ENCODE assay signal across 32 mouse cellular contexts in the genomic region with DNA sequence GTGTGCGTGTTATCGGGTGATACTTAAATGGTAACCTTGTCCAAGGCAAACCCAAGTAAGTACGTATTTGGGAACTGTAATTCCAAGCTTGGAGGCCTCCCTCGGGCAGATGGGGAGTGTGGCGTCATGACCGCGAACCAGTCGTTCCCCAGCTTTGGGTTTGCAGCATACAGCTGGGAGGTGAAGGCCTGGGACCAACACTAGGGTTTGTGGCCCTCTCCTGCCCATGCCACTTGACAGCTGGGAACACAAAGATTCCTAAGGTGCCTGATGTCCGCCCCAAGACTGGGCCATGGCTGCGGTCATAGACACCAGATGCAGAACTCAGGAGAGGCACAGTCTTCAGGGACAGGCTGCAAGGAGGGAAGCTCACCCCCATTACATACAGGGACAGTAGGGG. TPM values are rescaled to one million over a fixed set of nuclear protein-coding genes. Genes with fewer than 3 reads are reported as not detected.
DNase-seq lines count a peak whose midpoint lies in the region; ATAC-seq lines count a peak whose summit lies in the region.
"Had no signal": no experiment of that assay in that cellular context is flagged by ENCODE, and none has a peak within 500 bp of the region (broad histone marks: within the 10 kb centered on the region; RNA-seq: fewer than 3 reads in every experiment).

No protein-coding gene starts in this region.

- H3K27ac ChIP-seq in embryonic facial prominence, embryonic 15.5 days (replicated peaks), result no peak overlapping the region
- H3K27ac ChIP-seq in embryonic facial prominence, embryonic 10.5 days (replicated peaks), result no peak overlapping the region
- peak overlapping the region; percentile 81 for H3K27ac ChIP-seq in forebrain, embryonic 12.5 days
- H3K27ac ChIP-seq in forebrain, embryonic 13.5 days, result no peak overlapping the region
- H3K27ac ChIP-seq in midbrain, embryonic 11.5 days (ENCODE audit: low read depth, low read length), result no peak overlapping the region
- H3K27ac ChIP-seq in midbrain, embryonic 16.5 days (ENCODE audit: low read length), result no peak overlapping the region
- H3K27ac ChIP-seq: gastrocnemius, adult 2 months; heart, adult 2 months; hindbrain, embryonic 13.5 days; hindbrain, postnatal 0 days had no signal

- H3K36me3 ChIP-seq in embryonic facial prominence, embryonic 15.5 days, result no peaks in the 10 kb centered on the region
- H3K36me3 ChIP-seq in embryonic facial prominence, embryonic 10.5 days (replicated peaks), result no peaks in the 10 kb centered on the region
- no peaks in the 10 kb centered on the region for H3K36me3 ChIP-seq in forebrain, embryonic 12.5 days (replicated peaks)
- H3K36me3 ChIP-seq in forebrain, embryonic 13.5 days (ENCODE audit: poor library complexity, severe bottlenecking), result no peaks in the 10 kb centered on the region
- no peaks in the 10 kb centered on the region for H3K36me3 ChIP-seq in midbrain, embryonic 11.5 days (ENCODE audit: control insufficient read depth, insufficient read depth, low read length)
- H3K36me3 ChIP-seq in midbrain, embryonic 16.5 days (ENCODE audit: control insufficient read depth, insufficient read depth, low read length), result no peaks in the 10 kb centered on the region
- H3K36me3 ChIP-seq: hindbrain, embryonic 13.5 days had no signal

- H3K27me3 ChIP-seq in embryonic facial prominence, embryonic 15.5 days, result no peaks in the 10 kb centered on the region; the same call in 1 of the 2 replicates
- peaks cover 43% of the 10 kb centered on the region for H3K27me3 ChIP-seq in embryonic facial prominence, embryonic 10.5 days (replicated peaks; ENCODE audit: low read depth, poor library complexity, severe bottlenecking)
- H3K27me3 ChIP-seq in forebrain, embryonic 12.5 days, result no peaks in the 10 kb centered on the region
- no peaks in the 10 kb centered on the region for H3K27me3 ChIP-seq in forebrain, embryonic 13.5 days
- no peaks in the 10 kb centered on the region; the same call in 1 of the 2 replicates for H3K27me3 ChIP-seq in midbrain, embryonic 11.5 days (ENCODE audit: control insufficient read depth, insufficient read depth, low read length)
- H3K27me3 ChIP-seq in midbrain, embryonic 16.5 days (ENCODE audit: control insufficient read depth, insufficient read depth, low read depth, low read length), result no peaks in the 10 kb centered on the region

- H3K4me3 ChIP-seq in embryonic facial prominence, embryonic 15.5 days (replicated peaks), result no peak overlapping the region
- H3K4me3 ChIP-seq in embryonic facial prominence, embryonic 10.5 days, result no peak overlapping the region
- H3K4me3 ChIP-seq in forebrain, embryonic 12.5 days (replicated peaks), result no peak overlapping the region
- H3K4me3 ChIP-seq in forebrain, embryonic 13.5 days, result no peak overlapping the region
- no peak overlapping the region for H3K4me3 ChIP-seq in midbrain, embryonic 11.5 days (ENCODE audit: low read depth, low read length)
- no peak overlapping the region for H3K4me3 ChIP-seq in midbrain, embryonic 16.5 days (ENCODE audit: low read depth, low read length)
- H3K4me3 ChIP-seq: gastrocnemius, adult 2 months; heart, adult 2 months; hindbrain, embryonic 13.5 days had no signal

- 0 out of 2 replicates have a peak, but pooled peaks have one; percentile 5 for ATAC-seq in embryonic facial prominence, embryonic 15.5 days (ENCODE audit: insufficient number of reproducible peaks, low FRiP score, low TSS enrichment, low read depth)
- ATAC-seq in forebrain, embryonic 12.5 days (ENCODE audit: low FRiP score), result no peak
- ATAC-seq in forebrain, embryonic 13.5 days, result no peak
- ATAC-seq in midbrain, embryonic 11.5 days (ENCODE audit: low FRiP score), result no peak
- no peak for ATAC-seq in midbrain, embryonic 16.5 days
- ATAC-seq: activated CD4-positive, CD25-positive, alpha-beta regulatory T cell, adult 4 months; hindbrain, postnatal 0 days; inflammation-experienced regulatory T-cells, adult 6 months; intestine, embryonic 16.5 days had no signal

- H3K4me1 ChIP-seq in embryonic facial prominence, embryonic 15.5 days, result peaks cover 4% of the 10 kb centered on the region; the same call in 1 of the 2 replicates
- H3K4me1 ChIP-seq in embryonic facial prominence, embryonic 10.5 days, result peaks cover 20% of the 10 kb centered on the region
- peaks cover 39% of the 10 kb centered on the region for H3K4me1 ChIP-seq in forebrain, embryonic 12.5 days
- H3K4me1 ChIP-seq in forebrain, embryonic 13.5 days, result peaks cover 39% of the 10 kb centered on the region
- peaks cover 19% of the 10 kb centered on the region for H3K4me1 ChIP-seq in midbrain, embryonic 11.5 days (ENCODE audit: control insufficient read depth, insufficient read depth, low read length)
- H3K4me1 ChIP-seq in midbrain, embryonic 16.5 days (ENCODE audit: control insufficient read depth, insufficient read depth, low read length), result no peaks in the 10 kb centered on the region

- no peak for DNase-seq in embryonic facial prominence, embryonic 10.5 days (ENCODE audit: low spot score)
- peak; percentile 70 for DNase-seq in heart, adult 11 months
- DNase-seq in heart, adult 9 months (ENCODE audit: low spot score in 2 of 2), result no peak
- DNase-seq in midbrain, embryonic 11.5 days (ENCODE audit: low spot score, missing footprints), result no peak
- DNase-seq: adrenal gland, adult 8-10 months; adrenal gland, postnatal 25 days; cerebellum, adult 11-12 months; cerebellum, adult 8-10 months; cerebellum, postnatal 10 days; cerebellum, postnatal 36 days; embryo, embryonic 11 days; gastrocnemius, postnatal 25 days; heart, adult 2 months; kidney, adult 18-20 months had no signal

- H3K4me2 ChIP-seq in embryonic facial prominence, embryonic 15.5 days (replicated peaks), result no peak overlapping the region
- no peak overlapping the region for H3K4me2 ChIP-seq in forebrain, embryonic 12.5 days
- H3K4me2 ChIP-seq in forebrain, embryonic 13.5 days, result no peak overlapping the region
- no peak overlapping the region for H3K4me2 ChIP-seq in midbrain, embryonic 11.5 days
- no peak overlapping the region for H3K4me2 ChIP-seq in midbrain, embryonic 16.5 days (ENCODE audit: low read length)
- H3K4me2 ChIP-seq: heart, embryonic 11.5 days; hindbrain, embryonic 13.5 days had no signal

- no peak overlapping the region for H3K9ac ChIP-seq in embryonic facial prominence, embryonic 15.5 days
- no peak overlapping the region for H3K9ac ChIP-seq in forebrain, embryonic 12.5 days
- no peak overlapping the region for H3K9ac ChIP-seq in forebrain, embryonic 13.5 days
- H3K9ac ChIP-seq in midbrain, embryonic 11.5 days (ENCODE audit: low read length), result peak overlapping the region; percentile 4; the same call in 1 of the 2 replicates
- no peak overlapping the region for H3K9ac ChIP-seq in midbrain, embryonic 16.5 days (ENCODE audit: low read depth, low read length)
- H3K9ac ChIP-seq: hindbrain, embryonic 13.5 days had no signal

- WGBS in embryonic facial prominence, embryonic 15.5 days, result 72% methylated on average over 10 of the region's 10 CpGs
- WGBS in embryonic facial prominence, embryonic 10.5 days, result 84% methylated on average over 10 of the region's 10 CpGs
- WGBS in forebrain, embryonic 12.5 days, result 89% methylated on average over 10 of the region's 10 CpGs
- 81% methylated on average over 10 of the region's 10 CpGs for WGBS in forebrain, embryonic 13.5 days
- 90% methylated on average over 10 of the region's 10 CpGs for WGBS in midbrain, embryonic 11.5 days
- WGBS in midbrain, embryonic 16.5 days, result 83% methylated on average over 10 of the region's 10 CpGs

- H3K9me3 ChIP-seq in embryonic facial prominence, embryonic 15.5 days (replicated peaks), result no peaks in the 10 kb centered on the region
- no peaks in the 10 kb centered on the region for H3K9me3 ChIP-seq in embryonic facial prominence, embryonic 10.5 days
- H3K9me3 ChIP-seq in forebrain, embryonic 12.5 days, result no peaks in the 10 kb centered on the region
- H3K9me3 ChIP-seq in forebrain, embryonic 13.5 days (replicated peaks), result no peaks in the 10 kb centered on the region
- no peaks in the 10 kb centered on the region for H3K9me3 ChIP-seq in midbrain, embryonic 11.5 days (ENCODE audit: control insufficient read depth, low read length)
- no peaks in the 10 kb centered on the region for H3K9me3 ChIP-seq in midbrain, embryonic 16.5 days (replicated peaks; ENCODE audit: control insufficient read depth, low read length, poor library complexity, severe bottlenecking)
- H3K9me3 ChIP-seq: hindbrain, embryonic 13.5 days had no signal

RNA-seq across cellular contexts. Expression of a gene that starts 2.8 kb away (rescaled TPM):
- polyA plus RNA-seq in embryonic facial prominence, embryonic 15.5 days (2015; fragmentation: Nextera tagmentation; extraction: Ambion mirVana), result not detected in 2 replicates
- not detected in 2 replicates for polyA plus RNA-seq in embryonic facial prominence, embryonic 10.5 days (2016; fragmentation: Nextera tagmentation; extraction: Ambion mirVana)
- not detected in 2 replicates for polyA plus RNA-seq in forebrain, embryonic 12.5 days (2016; fragmentation: Nextera tagmentation; extraction: Ambion mirVana)
- polyA plus RNA-seq in forebrain, embryonic 13.5 days (2015; fragmentation: Nextera tagmentation; extraction: Ambion mirVana), result not detected in 2 replicates
- polyA plus RNA-seq in midbrain, embryonic 11.5 days (2014; fragmentation: Nextera tagmentation; extraction: Ambion mirVana), result not detected in 2 replicates
- polyA plus RNA-seq in midbrain, embryonic 16.5 days (2015; fragmentation: Nextera tagmentation; extraction: Ambion mirVana), result not detected in 2 replicates
- polyA plus RNA-seq: activated CD4-positive, CD25-positive, alpha-beta regulatory T cell, adult 4 months; brain, embryonic 14.5 days; cortical plate, adult 2 months; embryonic facial prominence, embryonic 11.5 days; embryonic facial prominence, embryonic 14.5 days; gonadal fat pad, adult 2 months; heart, adult 2 months; heart, embryonic 11.5 days; heart, embryonic 14.5 days; heart, postnatal 0 days; hindbrain, embryonic 13.5 days; hindbrain, postnatal 0 days; inflammation-experienced regulatory T-cells, adult 6 months; intestine, embryonic 16.5 days had no signal
